Mouse (Mus musculus) spleen, postnatal 36 days (tissue): Measurements from ENCODE around the gene Mettl18.
"Not testable (repeated sequence)": the region's sequence is repeated elsewhere in the genome, so short reads cannot be mapped to it uniquely, and the experiment has no call there.

Experiments used
- DNase-seq, 2 experiments: peaks; one replicate each; pipeline ENCODE4 v3.0.0; 2022; ENCODE audit warnings: low spot score in 2 of 2, mixed read lengths in 1 of 2

Gene Mettl18

DNA sequence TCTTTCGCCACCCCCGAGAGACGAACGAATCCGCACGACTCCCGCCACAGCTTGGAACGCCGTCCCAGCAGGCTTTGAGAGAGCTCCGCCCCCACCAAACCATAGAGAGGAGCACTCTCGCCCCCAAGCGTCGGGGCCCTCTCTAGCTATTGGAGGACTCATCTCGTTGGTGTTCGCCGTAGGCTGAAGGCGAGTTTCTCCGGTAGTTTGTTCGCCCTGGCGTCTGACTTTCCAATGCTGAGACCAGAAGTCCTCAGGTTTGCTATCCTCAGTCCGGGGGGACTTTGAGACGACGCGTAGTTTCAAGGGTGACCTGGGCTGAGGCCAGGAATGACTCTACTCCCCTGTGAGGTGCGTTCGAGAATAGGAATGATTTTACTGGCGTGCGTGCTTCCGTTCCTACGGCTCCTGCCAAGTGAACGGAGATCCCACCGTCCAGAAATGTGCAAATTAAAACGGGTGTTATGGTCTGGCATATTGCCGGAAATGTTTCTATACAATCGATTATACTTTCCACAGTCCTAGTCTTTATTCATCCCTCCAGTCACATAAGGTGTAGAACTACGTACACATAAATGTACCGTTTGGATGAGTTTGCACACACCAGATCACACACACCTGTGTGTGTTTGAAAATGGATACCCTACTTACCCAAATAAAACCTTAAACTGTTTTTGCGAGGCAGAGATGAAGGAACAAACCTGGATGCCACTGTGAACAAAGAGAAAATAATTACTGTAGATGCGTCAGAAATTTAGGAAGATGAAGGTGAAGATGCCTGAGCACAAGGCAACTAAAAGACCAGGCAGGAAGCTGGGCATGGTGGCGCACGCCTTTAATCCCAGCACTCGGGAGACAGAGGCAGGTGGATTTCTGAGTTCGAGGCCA, at the start of gene Mettl18, which contains the start of gene BC055324:
Gene Mettl18 (plus strand): TSS at position 169 of the 888 bp plus-strand sequence.
Gene BC055324 (minus strand): TSS at position 76 of the 888 bp plus-strand sequence.
- peak; percentile 86 to 90 for DNase-seq

DNA sequence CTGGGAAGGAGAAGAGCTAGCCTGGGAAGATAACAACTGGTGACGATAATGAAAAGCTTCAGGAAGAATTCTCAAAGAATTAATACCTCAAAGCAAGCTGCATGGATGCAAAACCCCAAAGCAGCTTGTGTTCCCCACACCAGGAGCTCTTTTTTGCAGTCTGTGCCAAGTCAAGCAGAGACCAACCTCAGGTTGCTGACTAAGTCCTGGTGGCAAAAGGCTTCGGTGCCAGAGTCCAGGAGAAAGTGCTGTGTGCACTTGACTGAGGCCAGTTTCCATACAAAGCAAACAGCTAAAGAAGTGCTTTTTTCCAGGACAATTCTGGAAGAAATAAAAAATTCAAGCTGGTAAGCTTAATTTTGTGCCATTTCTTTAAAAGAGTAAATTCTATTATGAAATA, 41.3 kb upstream of the Mettl18 start:
- DNase-seq: no peak

- no peak for DNase-seq
Measured at GRCm38 (mm10) chr1:163958036-163958435, 36.7 kb upstream of the Mettl18 start.

GRCm38 (mm10) chr1:163964008-163964689, 30.5 kb upstream of the Mettl18 start:
- no peak for DNase-seq

- DNase-seq: no peak
Measured at GRCm38 (mm10) chr1:163974471-163974870, 20.2 kb upstream of the Mettl18 start.

DNA sequence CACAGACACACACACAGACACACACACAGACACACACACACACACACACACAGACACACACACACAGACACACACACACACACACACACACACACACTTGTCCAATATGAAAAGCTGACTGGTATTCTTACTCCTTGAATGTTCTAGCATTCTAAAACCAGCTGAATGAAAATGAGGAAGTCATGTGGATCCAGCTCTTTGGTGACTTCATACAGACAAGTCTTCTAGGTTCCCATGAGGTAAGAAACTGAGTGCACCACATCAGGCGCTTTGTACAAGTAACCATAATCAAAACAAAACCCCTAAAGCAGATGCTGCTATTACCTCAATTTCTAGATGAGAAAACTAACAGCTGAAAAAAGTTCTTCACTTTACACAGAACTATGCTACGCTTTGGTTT, 19.6 kb upstream of the Mettl18 start:
- DNase-seq: no peak

DNA sequence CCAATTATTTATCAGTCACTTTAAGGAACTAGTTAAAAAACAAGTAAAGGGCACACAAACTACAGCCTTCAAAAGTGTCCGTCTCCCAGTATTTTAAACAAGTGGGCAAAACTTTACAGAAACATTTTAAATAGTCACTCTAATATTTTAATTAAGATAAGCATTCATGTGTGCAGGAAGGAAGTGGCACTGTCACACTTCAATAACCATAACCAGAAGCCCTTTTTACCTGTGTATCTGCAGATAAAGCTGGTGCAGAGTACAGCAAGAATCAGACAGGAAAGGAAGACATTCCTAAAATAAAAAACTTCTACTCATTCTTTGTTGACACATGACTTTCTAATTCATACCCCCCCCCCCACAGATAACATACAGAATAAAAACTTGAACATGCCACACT, 18.2 kb upstream of the Mettl18 start:
- no peak for DNase-seq

- DNase-seq: no peak
Measured at GRCm38 (mm10) chr1:163992371-163992770, 2.3 kb upstream of the Mettl18 start.

- no peak for DNase-seq
Measured at GRCm38 (mm10) chr1:163994173-163994720, 442 bp upstream of the Mettl18 start.

DNA sequence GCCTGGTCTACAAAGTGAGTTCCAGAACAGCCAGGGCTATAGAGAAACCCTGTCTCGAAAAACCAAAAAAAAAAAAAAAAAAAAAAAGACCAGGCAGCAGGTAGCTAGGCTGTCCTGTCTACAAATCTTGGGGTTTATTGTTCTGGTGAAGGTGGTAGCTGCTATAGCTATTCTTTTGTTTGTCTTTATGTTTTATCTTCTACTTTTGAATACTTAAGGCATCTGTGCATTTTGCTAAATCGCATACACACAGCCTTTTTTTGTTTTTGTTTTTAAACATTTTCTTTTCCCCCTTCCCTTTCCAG, 872 bp downstream of the Mettl18 start:
- no peak for DNase-seq

DNA sequence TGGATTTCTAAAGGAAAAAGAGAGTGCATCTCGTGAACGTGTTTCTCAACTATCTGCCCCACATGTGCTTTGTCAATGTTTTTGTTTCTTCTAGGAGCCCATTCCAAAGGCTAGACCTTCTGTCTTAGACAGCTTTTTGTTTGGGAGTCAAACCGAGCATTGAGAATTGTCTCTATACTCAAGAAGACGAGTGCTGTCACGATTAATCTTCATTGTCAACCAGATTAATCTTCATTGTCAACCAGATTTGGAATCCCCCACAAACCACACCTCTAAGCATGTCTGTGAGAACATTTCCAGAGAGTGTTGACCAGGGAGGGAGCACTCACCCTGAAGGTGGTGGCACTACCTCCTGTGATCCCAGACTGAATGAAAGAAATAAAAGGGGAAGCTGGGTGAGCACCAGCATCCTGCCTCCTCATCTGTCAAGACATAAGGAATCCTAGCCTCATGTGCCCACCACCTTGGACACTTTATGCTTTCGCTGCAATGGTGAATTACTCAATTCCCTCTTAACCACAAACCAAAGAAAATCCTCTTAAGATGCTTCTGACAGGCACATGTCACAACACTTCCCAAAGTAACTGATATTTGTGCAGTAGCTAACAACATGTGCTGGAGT, 7.3 kb downstream of the Mettl18 start:
- no peak for DNase-seq

- no peak for DNase-seq
Measured at GRCm38 (mm10) chr1:164004311-164004710, 9.6 kb downstream of the Mettl18 start.

GRCm38 (mm10) chr1:164009235-164009634, 14.5 kb downstream of the Mettl18 start:
- DNase-seq: peak; percentile 33 to 43

DNA sequence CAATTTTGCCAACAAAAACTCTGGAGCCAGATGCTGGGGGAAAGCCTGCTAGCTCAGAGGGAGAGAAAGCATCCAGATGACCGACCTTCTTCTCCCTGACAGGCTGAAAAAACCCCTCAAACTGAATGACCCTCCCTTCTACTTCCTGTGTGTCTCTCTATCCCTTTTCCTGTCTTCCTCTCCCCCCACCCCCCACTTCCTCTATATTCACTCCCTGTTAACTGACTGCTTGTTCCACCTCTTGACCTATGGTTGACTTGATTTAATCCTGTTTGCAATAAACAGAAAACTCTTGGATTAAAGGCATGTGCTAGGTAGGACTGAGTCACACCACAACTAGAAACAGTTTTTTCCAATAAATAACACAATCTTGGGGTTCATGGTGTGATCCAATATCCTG, 19.9 kb downstream of the Mettl18 start:
- DNase-seq: no peak

DNA sequence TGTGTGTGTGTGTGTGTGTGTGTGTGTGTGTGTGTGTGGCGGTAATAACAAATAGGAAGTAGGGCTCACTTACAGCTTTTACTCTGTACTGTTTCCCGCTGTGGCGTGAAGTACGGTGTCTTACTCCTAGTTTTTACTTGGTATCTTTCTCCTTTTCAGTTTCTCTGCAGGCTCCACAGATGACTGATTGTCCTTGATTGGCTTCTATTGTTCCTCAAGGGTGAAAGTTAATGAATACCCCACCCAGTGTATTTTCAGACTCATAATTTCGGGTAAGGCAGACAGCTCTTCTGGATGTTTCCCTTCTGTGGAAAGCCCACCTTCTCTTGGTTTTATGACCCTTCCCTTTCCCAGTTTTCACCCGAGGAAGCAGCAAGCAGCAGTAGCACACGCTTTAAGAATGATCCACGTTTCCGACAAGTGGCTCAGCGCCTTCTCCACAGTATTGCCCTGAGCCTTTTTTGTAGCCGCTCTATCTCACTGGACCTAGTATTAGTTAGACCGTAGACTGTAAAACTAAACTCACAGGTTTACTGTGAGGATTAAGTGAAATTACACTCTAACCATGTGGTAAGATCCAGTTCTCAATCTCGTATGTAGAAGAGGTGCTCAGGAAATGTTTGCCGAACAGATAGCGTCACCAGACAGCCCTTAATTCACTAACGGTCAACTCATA, 23.7 kb downstream of the Mettl18 start:
- DNase-seq: no peak

DNA sequence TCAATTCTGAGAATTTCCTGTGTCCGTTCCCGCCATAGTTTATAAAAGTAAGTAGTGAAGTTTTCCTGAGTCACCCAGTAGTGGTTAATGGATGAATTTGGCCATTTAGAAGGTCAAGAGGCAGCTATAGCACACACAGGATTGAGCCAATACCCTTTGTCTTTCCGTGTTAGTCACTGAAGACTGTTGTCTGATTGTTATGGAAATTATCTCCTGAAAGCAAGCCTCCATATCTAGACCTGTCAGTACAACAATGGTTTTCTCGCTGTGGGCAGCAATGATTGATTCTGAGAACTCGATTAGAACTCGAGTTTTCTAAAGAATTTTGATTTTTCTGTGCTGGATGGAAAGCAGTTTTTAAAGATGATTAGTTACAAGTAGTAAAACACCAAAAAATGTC, 25.1 kb downstream of the Mettl18 start:
- DNase-seq: no peak

DNA sequence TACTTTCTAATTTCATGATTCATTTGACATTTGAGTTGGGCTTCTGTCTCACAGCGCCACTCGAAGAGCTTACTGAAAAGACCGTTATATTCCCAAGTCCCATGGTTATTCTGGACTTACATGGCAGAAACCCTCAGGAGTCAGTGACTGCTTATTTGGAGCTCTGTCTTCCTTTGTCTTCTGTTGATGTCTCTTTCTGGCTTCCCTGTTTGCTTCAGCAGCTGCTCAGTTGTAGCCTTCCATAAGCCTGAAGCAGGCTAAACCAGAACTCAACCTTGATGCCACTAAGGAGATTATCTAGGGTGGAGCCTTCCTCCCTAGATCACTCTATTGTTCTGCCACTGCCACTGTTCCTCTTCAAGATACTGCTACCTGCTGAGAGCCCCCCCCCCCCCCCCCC, 26.1 kb downstream of the Mettl18 start:
- DNase-seq: not testable (repeated sequence)

DNA sequence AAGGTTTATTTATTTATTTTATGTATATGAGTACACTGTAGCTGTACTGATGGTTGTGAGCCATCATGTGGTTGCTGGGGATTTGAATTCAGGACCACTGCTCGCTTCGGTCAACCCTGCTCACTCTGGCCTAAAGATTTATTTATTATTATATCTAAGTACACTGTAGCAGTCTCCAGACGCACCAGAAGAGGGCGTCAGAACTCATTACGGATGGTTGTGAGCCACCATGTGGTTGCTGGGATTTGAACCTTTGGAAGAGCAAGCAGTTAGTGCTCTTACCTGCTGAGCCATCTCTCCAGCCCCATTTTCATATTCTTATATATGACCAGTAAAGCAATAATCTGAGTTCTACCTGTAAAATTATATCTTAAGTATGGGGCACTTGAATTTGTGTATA, 27.4 kb downstream of the Mettl18 start:
- DNase-seq: not testable (repeated sequence)

DNA sequence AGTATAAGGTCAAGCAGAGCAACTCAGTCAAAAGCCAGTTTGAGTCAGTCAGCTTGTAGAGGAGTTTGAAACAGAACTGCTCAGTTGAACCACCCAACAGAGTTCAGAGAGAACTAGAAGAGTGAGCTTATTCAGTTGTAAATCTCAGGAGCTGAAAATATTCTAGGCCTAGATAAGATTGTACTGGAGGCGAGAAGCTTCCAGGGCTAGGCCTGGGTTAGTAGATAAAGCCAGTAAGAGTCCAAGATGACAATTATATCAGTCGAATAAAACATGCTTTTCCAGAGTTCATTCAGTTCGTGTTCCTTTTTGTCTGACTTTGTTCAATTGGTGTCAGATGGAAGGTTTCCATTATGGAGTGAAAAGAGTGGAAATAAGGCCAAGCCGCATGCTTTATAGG, 31.0 kb downstream of the Mettl18 start:
- no peak for DNase-seq

GRCm38 (mm10) chr1:164027416-164027815, 32.7 kb downstream of the Mettl18 start:
- peak in 1 of 2 experiments; percentile 20 for DNase-seq

GRCm38 (mm10) chr1:164040385-164041135, 45.9 kb downstream of the Mettl18 start:
- no peak for DNase-seq
